Mouse (Mus musculus) stomach, embryonic 16.5 days (tissue): ENCODE results near the gene 0610010K14Rik. TPM values are rescaled to one million over a fixed set of nuclear protein-coding genes. Genes with fewer than 3 reads are reported as not detected.

Source experiments
- ATAC-seq: fragments of 200-750 bp; cut with Nextera tagmentation; 2 replicates; pipeline ENCODE4 v1.8.0; 2017; ENCODE audit warnings: moderate number of reproducible peaks, moderate TSS enrichment; ENCODE audit not compliant: insufficient read depth, low FRiP score
- H3K27ac ChIP-seq: fragments of 300-500 bp; sonication (generic); 2 replicates; pipeline ENCODE4 v1.5.1; 2014; ENCODE audit warnings: low read length
- H3K27me3 ChIP-seq: fragments of 300-500 bp; sonication (generic); 2 replicates; pipeline ENCODE4 v1.6.1; 2014; ENCODE audit warnings: low read length, control low read depth, mixed read lengths; ENCODE audit not compliant: control insufficient read depth, insufficient read depth
- H3K36me3 ChIP-seq: fragments of 300-500 bp; sonication (generic); 2 replicates; pipeline ENCODE4 v1.6.1; 2014; ENCODE audit warnings: low read length; ENCODE audit not compliant: control insufficient read depth, insufficient read depth
- H3K4me1 ChIP-seq: fragments of 300-500 bp; sonication (generic); 2 replicates; pipeline ENCODE4 v1.6.1; 2014; ENCODE audit warnings: low read length, control low read depth, mixed read lengths; ENCODE audit not compliant: control insufficient read depth, insufficient read depth
- H3K4me2 ChIP-seq: fragments of 300-500 bp; sonication (generic); 2 replicates; pipeline ENCODE4 v1.6.1; 2014; ENCODE audit warnings: low read depth, low read length, mixed read lengths
- H3K4me3 ChIP-seq: fragments of 300-500 bp; sonication (generic); replicated peaks from 2 replicates; pipeline ENCODE4 v1.5.1; 2014; ENCODE audit warnings: mild to moderate bottlenecking, low read length
- H3K9ac ChIP-seq: fragments of 300-500 bp; sonication (generic); 2 replicates; pipeline ENCODE4 v1.6.1; 2014; ENCODE audit warnings: low read length
- H3K9me3 ChIP-seq: fragments of 300-500 bp; sonication (generic); replicated peaks from 2 replicates; pipeline ENCODE4 v1.6.1; 2016; ENCODE audit warnings: low read length, control low read depth; ENCODE audit not compliant: control insufficient read depth
- WGBS: fragments of 180-500 bp; shearing (Covaris S2); extraction: QIAGEN DNeasy Blood & Tissue Kit; methylation state at CpG from one replicate; pipeline ENCODE4 v1.1.7; 2014; 5-methylcytosine and 5-hydroxymethylcytosine counted together
- polyA plus RNA-seq: library from polyadenylated mRNA; unstranded; fragments of >200 nt; fragmentation: Nextera tagmentation; extraction: Ambion mirVana; gene quantifications from 2 replicates; pipeline ENCODE4 v1.2.1, GENCODE M21; 2015

Gene 0610010K14Rik
- polyA plus RNA-seq, 1 experiment from 2014 or later, result 132 TPM

DNA sequence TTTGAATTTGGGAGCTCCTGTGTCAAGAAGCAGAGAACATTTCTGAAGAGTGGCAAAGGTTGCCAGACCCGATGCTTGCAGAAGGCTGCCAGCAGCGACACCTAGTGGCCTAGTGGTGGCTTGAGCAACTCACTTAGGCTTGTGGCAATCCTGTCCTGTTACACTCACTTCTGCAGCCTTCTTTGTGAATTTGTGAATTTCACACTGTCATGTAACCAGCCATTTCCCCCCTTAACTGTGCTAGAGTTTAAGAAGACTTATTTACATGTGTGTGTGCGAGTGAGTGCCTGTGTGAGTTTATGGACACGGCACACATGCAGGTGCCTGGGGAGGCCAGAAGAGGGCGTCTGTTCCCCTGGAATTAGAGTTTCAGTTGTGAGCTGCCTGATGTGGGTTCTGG is 36.0 kb downstream of the 0610010K14Rik start:
- H3K4me3 ChIP-seq, result no peak overlapping the region
- no peaks in the 10 kb centered on the region for H3K9me3 ChIP-seq
- ATAC-seq, result peak; percentile 58; the same call in 1 of the 2 replicates
- H3K27me3 ChIP-seq, result no peaks in the 10 kb centered on the region
- H3K9ac ChIP-seq, result no peak overlapping the region
- H3K4me2 ChIP-seq, result no peak overlapping the region
- no peak overlapping the region for H3K27ac ChIP-seq
- H3K4me1 ChIP-seq, result 0 out of 2 replicates have a peak, but pooled peaks cover 2% of the 10 kb centered on the region
- no peaks in the 10 kb centered on the region for H3K36me3 ChIP-seq
- WGBS, result 38% methylated on average over 5 of the region's 5 CpGs

DNA sequence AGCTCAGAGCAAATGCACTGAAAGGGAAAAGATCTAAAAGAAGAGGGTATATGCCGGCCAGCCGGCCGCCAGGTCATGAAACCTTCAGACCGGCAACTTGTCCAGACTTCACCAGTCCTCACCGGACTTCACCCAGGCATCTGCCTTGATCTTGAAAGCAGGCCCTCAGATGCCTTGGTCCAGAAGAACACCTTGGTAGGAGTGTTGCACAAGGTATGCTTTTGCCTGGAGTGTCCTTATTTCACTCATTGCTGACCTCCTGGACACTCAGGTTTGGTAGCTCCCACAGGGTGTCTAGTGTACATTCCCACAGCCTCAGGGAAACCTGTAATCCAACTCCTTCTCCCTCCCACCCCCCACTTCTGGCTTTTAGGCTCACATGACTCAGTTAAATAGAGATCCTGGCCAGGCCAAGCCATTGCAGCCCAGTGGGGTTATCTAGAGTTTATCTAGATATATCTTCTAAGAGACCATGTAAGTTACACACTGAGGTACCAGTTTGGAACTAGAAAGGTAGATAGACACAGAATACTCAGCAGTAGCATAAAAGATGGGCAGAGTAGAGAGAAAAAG is 37.6 kb downstream of the 0610010K14Rik start:
- Histone ChIP-seq H3K27me3 (no peaks in the 10 kb centered on the region), H3K4me3 (no peak overlapping the region), H3K9ac (no peak overlapping the region), H3K4me2 (no peak overlapping the region), H3K9me3 (no peaks in the 10 kb centered on the region), H3K36me3 (no peaks in the 10 kb centered on the region), H3K4me1 (0 out of 2 replicates have a peak, but pooled peaks cover 2% of the 10 kb centered on the region), H3K27ac (0 out of 2 replicates have a peak overlapping the region, but pooled peaks have one; percentile 41)
- no peak for ATAC-seq
- 88% methylated on average over 5 of the region's 5 CpGs for WGBS

GRCm38 (mm10) chr11:70199107-70199506 is 38.6 kb downstream of the 0610010K14Rik start:
- H3K27ac ChIP-seq, result no peak overlapping the region
- H3K9me3 ChIP-seq, result no peaks in the 10 kb centered on the region
- H3K27me3 ChIP-seq, result no peaks in the 10 kb centered on the region
- H3K4me1 ChIP-seq, result 0 out of 2 replicates have a peak, but pooled peaks cover 2% of the 10 kb centered on the region
- H3K36me3 ChIP-seq, result no peaks in the 10 kb centered on the region
- 70% methylated on average over 8 of the region's 8 CpGs for WGBS
- no peak for ATAC-seq
- no peak overlapping the region for H3K4me3 ChIP-seq
- H3K4me2 ChIP-seq, result no peak overlapping the region
- no peak overlapping the region for H3K9ac ChIP-seq

DNA sequence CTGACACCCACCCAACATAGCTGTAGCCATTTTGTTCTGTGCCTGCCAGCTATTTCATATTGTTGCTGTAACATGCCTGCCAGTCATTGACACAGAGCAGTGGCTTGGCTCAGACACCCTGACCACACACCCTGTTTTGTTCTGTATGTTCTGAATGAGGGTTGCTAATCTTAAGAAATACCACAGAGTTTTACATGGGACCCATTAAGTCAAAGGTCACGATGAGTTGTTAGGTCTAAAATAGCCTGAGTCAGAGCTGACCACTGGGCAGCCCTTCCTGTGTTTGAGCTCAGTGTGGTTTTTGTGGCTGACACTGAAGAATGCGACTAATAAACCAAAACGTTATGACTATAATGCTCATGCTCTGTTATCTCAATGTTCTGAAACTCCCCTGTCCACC is 39.4 kb downstream of the 0610010K14Rik start:
- H3K9me3 ChIP-seq, result no peaks in the 10 kb centered on the region
- no peaks in the 10 kb centered on the region for H3K36me3 ChIP-seq
- WGBS, result 66% methylated on average over 3 of the region's 3 CpGs
- ATAC-seq, result no peak
- H3K4me1 ChIP-seq, result peaks cover 8% of the 10 kb centered on the region
- no peak overlapping the region for H3K4me3 ChIP-seq
- H3K4me2 ChIP-seq, result no peak overlapping the region
- H3K9ac ChIP-seq, result no peak overlapping the region
- no peaks in the 10 kb centered on the region for H3K27me3 ChIP-seq
- H3K27ac ChIP-seq, result peak overlapping the region; percentile 52; the same call in 1 of the 2 replicates

DNA sequence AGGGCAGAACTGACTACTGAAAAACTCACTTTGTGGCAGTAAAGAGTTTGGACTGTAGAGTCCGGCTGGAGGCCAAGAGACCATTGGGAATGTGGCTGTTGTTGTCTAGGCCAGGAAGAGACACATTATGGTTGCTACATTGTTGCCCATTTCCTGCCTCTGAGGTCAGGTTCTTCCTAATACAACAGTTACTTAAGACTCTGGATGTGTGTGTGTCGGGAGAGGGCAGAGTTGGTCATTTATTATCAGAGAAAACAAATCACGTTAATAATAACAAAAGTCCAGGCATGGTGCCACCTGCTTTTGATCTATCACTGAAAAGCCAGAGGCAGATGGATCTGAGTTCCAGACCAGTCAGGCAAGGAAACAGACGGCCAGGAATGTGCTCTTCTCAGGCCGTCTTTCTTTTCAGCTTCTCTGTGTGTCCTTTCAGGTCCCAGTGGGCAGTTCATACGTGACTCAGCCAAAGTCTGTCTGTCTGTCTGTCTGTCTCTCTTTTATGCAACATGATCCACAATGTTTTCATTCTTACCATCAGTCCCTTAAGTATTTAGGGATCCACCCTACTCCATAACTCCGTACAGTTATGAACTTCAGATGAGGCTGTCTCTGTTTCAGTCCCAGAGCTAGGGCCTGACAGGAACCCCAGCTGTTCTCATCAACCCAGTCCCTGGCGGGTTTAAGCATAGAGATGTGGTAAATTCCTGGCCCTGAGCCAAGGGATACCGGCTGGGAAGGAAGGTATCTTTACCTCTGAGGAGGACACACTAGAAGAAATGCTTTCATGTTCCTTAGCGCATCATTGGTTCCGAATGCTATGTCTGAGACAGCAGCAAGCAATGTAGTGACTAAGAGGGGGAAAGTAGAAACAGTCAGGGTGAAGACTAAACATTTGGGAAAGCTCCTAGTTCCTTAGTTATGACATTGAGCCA is 44.1 kb downstream of the 0610010K14Rik start:
- no peak for ATAC-seq
- WGBS, result 34% methylated on average over 11 of the region's 11 CpGs
- H3K36me3 ChIP-seq, result no peaks in the 10 kb centered on the region
- H3K9me3 ChIP-seq, result no peaks in the 10 kb centered on the region
- no peak overlapping the region for H3K4me3 ChIP-seq
- peaks cover 6% of the 10 kb centered on the region for H3K4me1 ChIP-seq
- H3K27ac ChIP-seq, result peak overlapping the region; percentile 38; the same call in 1 of the 2 replicates
- H3K27me3 ChIP-seq, result no peaks in the 10 kb centered on the region
- H3K9ac ChIP-seq, result no peak overlapping the region
- H3K4me2 ChIP-seq, result no peak overlapping the region

- Histone ChIP-seq H3K27ac (no peak overlapping the region), H3K4me1 (peaks cover 6% of the 10 kb centered on the region), H3K9ac (no peak overlapping the region), H3K27me3 (no peaks in the 10 kb centered on the region), H3K4me3 (no peak overlapping the region), H3K9me3 (no peaks in the 10 kb centered on the region), H3K4me2 (no peak overlapping the region), H3K36me3 (no peaks in the 10 kb centered on the region)
- no peak for ATAC-seq
- WGBS, result 80% methylated on average over 4 of the region's 4 CpGs
Observed at GRCm38 (mm10) chr11:70192157-70192556, 45.6 kb downstream of the 0610010K14Rik start.

- 75% methylated on average over 6 of the region's 6 CpGs for WGBS
- no peak overlapping the region for H3K4me3 ChIP-seq
- H3K9ac ChIP-seq, result no peak overlapping the region
Observed at GRCm38 (mm10) chr11:70191188-70191587, 46.5 kb downstream of the 0610010K14Rik start.

DNA sequence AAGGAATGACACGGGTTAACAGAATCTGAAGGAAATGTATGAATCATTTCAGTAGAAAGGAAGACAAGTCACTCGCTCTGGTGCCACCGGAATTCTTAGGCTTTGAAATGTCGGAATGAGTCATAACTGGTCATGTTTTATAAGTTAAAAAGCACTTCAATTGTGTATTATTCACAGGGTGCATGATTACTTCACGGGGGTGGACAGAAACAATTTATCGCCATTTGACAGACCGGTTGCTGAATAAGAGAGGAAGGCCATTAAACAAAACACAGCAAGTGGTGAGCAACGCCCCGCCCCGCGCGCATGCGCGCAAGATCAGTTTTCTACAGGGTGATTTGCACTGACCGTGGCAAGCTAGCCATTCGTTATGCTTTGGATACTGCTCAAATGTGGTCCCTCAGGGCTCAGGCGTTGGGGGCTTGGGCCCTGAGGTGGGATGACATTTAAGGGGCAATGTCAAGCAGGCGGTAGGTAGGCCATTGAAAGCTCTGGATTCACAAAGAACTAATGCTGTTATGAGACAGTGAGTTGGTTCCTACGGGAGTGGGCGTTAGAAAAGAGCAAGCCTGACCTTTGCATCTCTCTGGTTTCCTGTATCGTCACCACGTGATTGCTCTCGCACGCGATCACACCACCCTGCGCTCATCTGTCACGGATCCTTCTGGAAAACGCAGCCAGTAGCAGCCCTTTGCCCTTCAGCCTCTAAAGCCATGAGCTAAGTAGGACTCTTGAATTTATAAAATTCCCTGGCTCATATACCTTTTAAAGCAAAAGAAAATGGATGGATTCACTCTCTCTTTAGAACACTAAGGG is 48.2 kb downstream of the 0610010K14Rik start:
- H3K4me1 ChIP-seq, result peaks cover 6% of the 10 kb centered on the region
- 76% methylated on average over 28 of the region's 28 CpGs for WGBS
- H3K9ac ChIP-seq, result no peak overlapping the region
- H3K4me3 ChIP-seq, result no peak overlapping the region
- no peaks in the 10 kb centered on the region for H3K9me3 ChIP-seq
- no peaks in the 10 kb centered on the region for H3K27me3 ChIP-seq
- peak overlapping the region; percentile 83 for H3K27ac ChIP-seq
- no peak overlapping the region for H3K4me2 ChIP-seq
- no peaks in the 10 kb centered on the region for H3K36me3 ChIP-seq
- ATAC-seq, result no peak

More at GRCm38 (mm10) chr11:70191188-70191587, 46.5 kb downstream of the 0610010K14Rik start:
- H3K4me1 ChIP-seq, result peaks cover 6% of the 10 kb centered on the region
- H3K27me3 ChIP-seq, result no peaks in the 10 kb centered on the region
- no peak overlapping the region for H3K27ac ChIP-seq
- no peak overlapping the region for H3K4me2 ChIP-seq
- no peak for ATAC-seq
- H3K36me3 ChIP-seq, result no peaks in the 10 kb centered on the region
- H3K9me3 ChIP-seq, result no peaks in the 10 kb centered on the region
